Mouse (Mus musculus): Measurements from ENCODE around the gene Fez1.

GRCm38 (mm10) chr9:36876313-36876712 is 54.6 kb downstream of the Fez1 start:
- TF ChIP-seq CTCF (IDR thresholded peaks at IDR 0.05) (no peak), EP300 (IDR thresholded peaks at IDR 0.05) (no peak)

Measured in lung, postnatal 0 days (tissue).